Comparison of ENCODE assay signal across 7 mouse cellular contexts in genomic region chr2:60171786-60172530, GRCm38 (mm10). TPM values are rescaled to one million over a fixed set of nuclear protein-coding genes. Genes with fewer than 3 reads are reported as not detected.
DNase-seq lines count a peak whose midpoint lies in the region; ATAC-seq and TF ChIP-seq lines count a peak whose summit lies in the region.

No protein-coding gene starts in this region.

- H3K27me3 ChIP-seq in forebrain, postnatal 0 days (ENCODE audit: insufficient read depth, low read length): no peaks in the 10 kb centered on the region

- 55% methylated on average over 7 of the region's 7 CpGs for WGBS in lung, adult 2 months
- 56% methylated on average over 7 of the region's 7 CpGs for WGBS in forebrain, postnatal 0 days

- H3K4me2 ChIP-seq in forebrain, postnatal 0 days (ENCODE audit: low read depth): no peak overlapping the region

- no peak for TF ChIP-seq POLR2A in lung, adult 2 months (IDR thresholded peaks at IDR 0.05; ENCODE audit: borderline replicate concordance, extremely low read depth, low read depth, low read length)

- H3K9ac ChIP-seq in forebrain, postnatal 0 days: no peak overlapping the region

- H3K27ac ChIP-seq in layer of hippocampus, adult 2 months: no peak overlapping the region
- no peak overlapping the region for H3K27ac ChIP-seq in forebrain, postnatal 0 days (ENCODE audit: low read depth, low read length)

- H3K4me3 ChIP-seq in lung, adult 2 months (replicated peaks; ENCODE audit: extremely low read depth, low read depth, low read length): no peak overlapping the region
- H3K4me3 ChIP-seq in layer of hippocampus, adult 2 months: no peak overlapping the region
- no peak overlapping the region for H3K4me3 ChIP-seq in forebrain, postnatal 0 days (ENCODE audit: low read depth, low read length)

- H3K9me3 ChIP-seq in forebrain, postnatal 0 days (ENCODE audit: low read length): no peaks in the 10 kb centered on the region

- no peaks in the 10 kb centered on the region for H3K4me1 ChIP-seq in lung, adult 2 months (ENCODE audit: control insufficient read depth, insufficient read depth, low read length)
- H3K4me1 ChIP-seq in forebrain, postnatal 0 days (ENCODE audit: insufficient read depth): no peaks in the 10 kb centered on the region

- DNase-seq in lung, adult 18-20 months: peak; percentile 37 to 43
- DNase-seq in lung, adult 2 months: no peak
- DNase-seq in adipocyte (ENCODE audit: low spot score): peak; percentile 72
- DNase-seq in cerebellum, postnatal 25 days: peak; percentile 30 to 62
- no peak for DNase-seq in layer of hippocampus, adult 2 months (ENCODE audit: low spot score in 2 of 2)
- peak; percentile 9 for DNase-seq in right cerebral cortex, postnatal 4 days
- no peak for DNase-seq in forebrain, postnatal 0 days

- no peaks in the 10 kb centered on the region for H3K36me3 ChIP-seq in forebrain, postnatal 0 days (ENCODE audit: insufficient read depth)

- TF ChIP-seq CTCF in lung, adult 2 months (IDR thresholded peaks at IDR 0.05; ENCODE audit: insufficient read depth, low read length): no peak
- peak; percentile 49 for TF ChIP-seq CTCF in layer of hippocampus, adult 2 months (conservative IDR thresholded peaks at IDR 0.05)
- no peak for TF ChIP-seq CTCF in forebrain, postnatal 0 days (IDR thresholded peaks at IDR 0.05; ENCODE audit: low read depth)

- no peak for ATAC-seq in forebrain, postnatal 0 days

RNA-seq across cellular contexts. Expression of gene Baz2b, which starts 37.7 kb away (rescaled TPM):
- 17.3 and 21.9 TPM in 2 replicates for polyA plus RNA-seq in lung, adult 2 months (2012; rRNA removed)
- 10 to 100 TPM; 57.7 to 59.2 TPM for total RNA-seq in layer of hippocampus, adult 2 months (2021)
- 52.2 and 71.7 TPM in 2 replicates for total RNA-seq in forebrain, postnatal 0 days (2014; rRNA removed)
- polyA plus RNA-seq in forebrain, postnatal 0 days (2015; fragmentation: Nextera tagmentation; extraction: Ambion mirVana): 22.2 and 40.6 TPM in 2 replicates

RNA-seq across cellular contexts. Expression of gene March7, which starts 37.7 kb away (rescaled TPM):
- polyA plus RNA-seq in lung, adult 2 months (2012; rRNA removed): 7.7 and 13.4 TPM in 2 replicates
- 10 to 100 TPM; 64.1 to 67.3 TPM for total RNA-seq in layer of hippocampus, adult 2 months (2021)
- total RNA-seq in forebrain, postnatal 0 days (2014; rRNA removed): 126 and 143 TPM in 2 replicates
- 71.7 and 87.5 TPM in 2 replicates for polyA plus RNA-seq in forebrain, postnatal 0 days (2015; fragmentation: Nextera tagmentation; extraction: Ambion mirVana)

Comparison
In these comparisons a context has a peak if more than half of its experiments do, and no peak if none do; other contexts are left out.
1. DNase-seq: peak in lung, adult 18-20 months (2 of 2), adipocyte (single experiment), cerebellum, postnatal 25 days (2 of 2) and right cerebral cortex, postnatal 4 days (single experiment); none in lung, adult 2 months (single experiment), layer of hippocampus, adult 2 months (0 of 2) and forebrain, postnatal 0 days (single experiment).